Mouse (Mus musculus) spleen, postnatal 36 days (tissue): ENCODE data around the gene Sh3bp5.
"Not testable (repeated sequence)": the region's sequence is repeated elsewhere in the genome, so short reads cannot be mapped to it uniquely, and the experiment has no call there.

ENCODE experiments used
- DNase-seq, 2 experiments: peaks; one replicate each; pipeline ENCODE4 v3.0.0; 2022; ENCODE audit warnings: low spot score in 2 of 2, mixed read lengths in 1 of 2

The Sh3bp5 gene

DNA sequence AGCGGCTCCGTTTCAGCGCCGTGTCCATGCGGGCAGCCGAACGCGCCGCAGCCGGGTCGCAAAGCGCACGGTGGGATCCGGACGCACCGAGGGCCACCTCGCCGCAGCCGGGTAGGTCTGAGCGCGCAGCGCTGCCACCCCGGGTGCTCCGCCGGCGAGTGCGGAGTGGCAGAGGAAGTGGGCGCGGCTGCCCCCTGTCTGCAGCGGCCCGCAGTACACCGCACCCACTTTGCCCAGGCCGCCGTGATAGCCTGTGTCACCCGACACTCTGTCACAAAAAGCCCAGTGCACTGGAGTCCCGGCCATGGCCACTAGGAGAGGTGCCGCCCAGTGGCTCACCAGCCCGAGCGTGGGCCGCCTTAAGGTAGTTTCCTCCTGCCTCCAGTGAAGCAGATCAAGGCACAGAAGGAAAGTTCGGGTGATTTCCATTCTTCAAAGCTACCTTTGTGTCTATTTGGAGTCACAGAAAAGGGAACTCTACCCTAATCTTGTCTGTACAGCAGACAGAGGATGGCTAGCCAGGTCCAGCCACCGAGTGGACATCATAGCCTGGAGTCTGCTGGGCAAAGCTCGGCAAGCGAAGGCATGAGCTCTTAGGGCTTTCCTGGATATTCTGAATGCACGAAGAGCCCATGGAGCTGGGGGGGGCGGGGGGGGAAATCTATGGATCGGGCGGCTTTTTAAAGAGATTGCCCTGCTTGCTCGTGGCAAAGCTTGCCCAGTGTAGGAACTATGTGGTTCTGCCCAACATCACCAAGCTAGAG lies at the start of gene Sh3bp5:
Gene Sh3bp5, minus strand, starts transcription at position 149 of the 764 bp plus-strand sequence.
- peak; percentile 94 to 95 for DNase-seq

DNA sequence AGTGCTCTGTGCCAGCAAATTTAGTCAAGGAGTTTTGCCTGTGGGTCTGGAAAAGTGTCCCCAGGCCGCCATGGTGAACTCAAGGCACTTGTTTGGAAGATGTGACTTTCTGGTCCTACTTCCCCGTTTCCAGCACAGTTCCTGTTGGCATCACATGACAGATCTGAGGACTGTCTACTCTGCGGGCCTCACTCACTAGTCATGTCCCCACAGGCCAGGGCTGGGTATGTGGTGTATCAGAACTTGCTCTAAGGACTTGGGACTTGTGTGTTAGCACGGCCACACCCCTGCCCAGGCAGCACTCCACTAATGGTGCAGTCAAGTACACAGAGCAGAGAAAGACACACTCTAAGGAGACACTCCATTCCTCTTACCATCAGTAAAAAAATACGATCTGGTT lies 46.5 kb upstream of the Sh3bp5 start:
- DNase-seq: no peak

DNA sequence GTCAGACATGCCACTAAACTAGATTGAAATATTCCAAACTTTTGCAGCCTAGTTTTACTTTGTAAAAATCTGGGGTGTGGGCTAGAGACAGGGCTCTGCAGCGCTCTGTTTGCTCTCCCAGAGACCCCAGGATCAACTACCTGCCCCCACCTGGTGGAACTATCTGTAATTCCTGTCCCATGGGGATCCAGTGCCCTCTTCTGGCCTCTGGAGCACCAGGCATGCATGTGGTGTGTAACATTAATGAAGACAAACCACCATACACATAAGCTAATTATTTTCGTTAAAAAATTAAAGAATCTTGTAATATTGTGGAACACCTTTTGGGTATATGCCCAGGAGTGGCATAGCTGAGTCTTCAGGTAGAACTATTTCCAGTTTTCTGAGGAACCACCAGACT lies 37.4 kb upstream of the Sh3bp5 start:
- no peak for DNase-seq

DNA sequence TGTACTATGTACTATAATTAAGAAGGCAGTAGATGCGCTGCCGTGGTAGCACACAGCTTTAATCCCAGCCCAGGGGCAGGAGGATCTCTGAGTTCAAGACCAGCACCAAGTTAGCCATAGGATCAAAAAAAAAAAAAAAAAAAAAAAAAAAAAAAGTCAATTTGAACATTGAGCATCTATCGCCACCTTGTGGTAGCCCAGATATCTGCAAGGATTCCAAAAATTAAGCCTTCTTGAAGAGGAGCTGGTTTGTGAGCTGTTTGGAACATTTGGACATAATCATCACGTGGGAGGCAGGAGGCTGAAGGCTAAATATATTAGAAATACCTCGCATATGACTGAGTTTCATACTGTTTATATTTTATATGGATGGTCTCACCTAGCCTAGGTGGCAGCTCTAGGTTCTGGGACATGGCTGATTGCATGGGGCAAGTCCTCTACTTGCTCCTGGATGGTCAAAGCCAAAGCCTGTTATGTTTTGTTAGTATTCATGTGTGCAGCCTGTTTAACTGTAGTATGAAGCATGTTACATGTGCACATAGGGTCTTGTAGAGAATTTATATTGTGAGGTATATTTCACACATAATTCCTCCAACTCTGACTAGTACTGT lies 36.7 kb upstream of the Sh3bp5 start:
- peak; percentile 42 to 62 for DNase-seq

DNA sequence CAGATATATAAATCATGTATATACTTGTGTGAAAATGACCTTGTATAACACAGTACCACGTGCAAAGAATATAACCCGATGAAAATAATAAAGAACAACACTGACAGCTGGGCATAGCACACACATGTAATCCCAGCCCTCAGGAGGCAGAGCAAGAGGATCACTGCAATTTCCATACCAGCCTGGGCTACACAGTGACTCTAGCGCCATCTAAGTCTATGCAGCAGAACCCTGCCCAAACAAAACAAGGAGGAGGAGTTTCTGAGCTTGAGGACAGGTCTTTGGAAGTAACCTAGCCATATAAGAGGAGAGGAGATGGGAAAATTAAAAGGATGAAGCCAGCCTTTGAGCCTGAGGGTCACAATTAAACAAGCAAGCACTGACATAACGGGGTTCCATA lies 33.8 kb upstream of the Sh3bp5 start:
- no peak for DNase-seq

DNA sequence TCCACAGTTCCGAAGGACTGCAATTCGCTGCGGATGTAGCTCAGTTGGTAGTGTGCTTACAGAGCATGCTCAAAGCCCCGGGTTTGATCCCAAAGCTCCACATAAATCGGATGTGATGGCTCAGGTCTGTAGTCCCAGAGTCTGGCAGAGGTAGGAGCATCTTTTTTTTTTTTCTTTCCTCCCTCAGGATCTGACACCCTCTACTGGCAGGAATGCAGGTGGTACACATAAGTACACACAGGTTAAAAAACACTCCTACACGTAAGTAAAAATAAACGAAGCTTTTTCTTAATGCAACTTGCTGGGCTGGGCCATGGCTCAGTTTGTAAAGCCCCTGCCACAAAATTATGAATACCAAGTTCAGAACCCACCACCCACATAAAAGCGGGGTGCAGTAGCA lies 28.3 kb upstream of the Sh3bp5 start:
- no peak for DNase-seq

DNA sequence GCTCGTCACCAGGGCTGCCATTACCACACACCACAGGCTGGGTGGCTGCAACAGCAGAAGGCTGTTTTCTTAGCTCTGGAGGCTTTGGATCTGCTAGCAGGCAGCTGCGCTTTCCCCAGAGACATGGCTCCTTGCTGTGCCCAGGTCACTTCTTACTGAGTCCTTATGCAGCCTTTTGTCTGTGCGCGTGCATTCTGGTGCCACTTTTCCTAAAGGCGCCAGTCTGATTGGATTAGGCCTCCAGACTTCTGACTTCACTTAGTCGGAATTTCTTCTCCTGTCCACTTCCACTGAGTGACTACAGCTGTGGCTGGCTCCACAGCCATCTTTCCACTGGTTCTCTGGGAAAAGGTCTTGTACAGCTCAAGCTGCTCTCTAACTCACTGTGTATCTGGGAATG lies 27.0 kb upstream of the Sh3bp5 start:
- DNase-seq: no peak

DNA sequence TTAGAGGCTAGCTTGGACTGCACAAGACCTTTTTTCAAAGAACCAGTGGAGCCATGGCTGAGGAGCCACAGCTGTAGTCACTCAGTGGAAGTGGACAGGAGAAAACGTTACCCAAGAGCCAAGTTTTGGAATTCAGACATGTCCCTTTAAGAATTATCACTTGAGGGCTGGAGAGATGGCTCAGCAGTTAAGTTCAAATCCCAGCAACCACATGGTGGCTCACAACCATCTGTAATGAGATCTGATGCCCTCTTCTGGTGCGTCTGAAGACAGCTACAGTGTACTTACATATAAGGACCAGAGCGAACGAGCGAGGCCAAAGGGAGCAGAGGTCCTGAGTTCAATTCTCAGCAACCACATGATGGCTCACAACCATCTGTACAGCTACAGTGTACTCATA lies 26.3 kb upstream of the Sh3bp5 start:
- peak in 1 of 2 experiments; percentile 13 for DNase-seq

DNA sequence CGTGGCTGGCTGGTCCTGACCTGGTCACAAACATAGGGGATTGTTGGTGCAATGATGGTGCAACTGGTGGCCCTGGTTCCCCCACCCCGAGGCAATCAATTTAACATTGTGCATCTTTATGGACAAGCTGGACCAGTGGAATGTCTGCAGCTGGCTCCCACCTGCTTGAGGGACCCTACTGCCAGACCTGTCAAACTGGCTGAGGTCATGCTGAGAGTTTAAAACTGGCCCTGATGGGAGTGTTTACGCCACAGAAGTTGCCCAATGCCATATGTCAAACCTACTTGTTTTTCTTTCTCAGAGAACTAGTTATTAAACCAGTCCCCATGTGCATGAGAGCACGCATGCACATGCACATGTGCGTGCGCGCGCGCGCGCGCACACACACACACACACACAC lies 22.1 kb upstream of the Sh3bp5 start:
- DNase-seq: no peak

DNA sequence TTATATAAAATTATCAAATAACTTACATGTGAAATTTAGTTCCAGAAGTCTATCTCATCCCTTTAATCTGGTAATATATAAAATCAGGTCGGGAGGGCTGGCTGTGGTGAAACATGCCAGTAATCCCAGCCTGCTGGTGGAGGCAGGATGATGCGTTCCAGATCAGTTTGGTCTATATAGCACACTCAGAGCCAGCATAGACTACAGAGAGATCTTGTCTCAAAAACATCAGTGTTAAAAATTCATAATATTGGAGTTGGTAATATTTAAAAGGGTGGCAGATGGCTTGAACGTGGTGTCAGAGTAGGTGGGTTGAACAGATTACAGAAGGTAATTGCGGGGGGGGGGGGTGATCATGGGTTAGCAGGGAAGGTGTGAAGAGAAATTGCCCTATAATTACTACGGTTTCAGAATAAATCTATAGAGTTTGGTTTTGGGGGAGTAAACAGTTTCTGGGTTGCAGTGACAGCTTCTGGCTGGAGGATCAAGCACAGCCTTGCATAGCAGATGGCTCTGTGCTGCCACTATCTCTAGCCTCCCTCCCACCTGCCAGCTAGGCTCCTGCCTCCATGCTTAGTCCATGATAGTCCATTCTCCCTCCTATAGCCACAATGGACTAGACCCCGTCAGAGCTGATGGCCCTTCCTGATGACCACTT lies 20.3 kb upstream of the Sh3bp5 start:
- no peak for DNase-seq

DNA sequence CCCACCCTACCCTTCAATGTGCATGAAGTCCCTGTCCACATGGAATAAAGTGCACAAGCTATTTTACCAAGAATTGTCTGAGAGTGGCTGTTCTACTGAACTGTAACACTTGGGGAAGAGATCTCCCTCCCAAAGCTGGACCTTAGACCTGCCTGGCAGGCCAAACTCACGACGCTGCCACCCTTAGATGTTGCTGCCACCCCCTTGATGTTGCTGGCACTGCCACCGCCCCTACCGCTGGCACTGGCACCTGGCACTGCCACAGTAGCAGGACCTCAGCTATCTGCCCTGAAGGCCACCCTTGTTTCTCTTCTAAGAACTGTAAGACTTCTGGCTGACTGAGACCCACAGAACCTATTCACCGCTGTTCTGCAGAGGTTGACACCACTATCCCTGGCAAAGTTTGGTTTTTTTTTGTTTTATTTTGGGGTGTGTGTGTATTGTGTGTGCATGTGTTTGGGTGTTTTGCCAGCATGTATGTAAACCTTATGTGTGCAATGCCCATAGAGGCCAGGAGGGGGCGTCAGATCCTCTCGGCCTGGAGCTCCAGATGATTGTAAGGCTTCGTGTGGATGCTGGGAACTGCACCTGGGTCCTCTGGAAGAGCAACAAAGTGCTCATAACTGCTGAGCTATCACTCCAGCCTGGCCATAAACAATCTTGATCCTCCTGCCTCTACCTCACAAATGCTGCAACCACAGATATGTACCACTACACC lies 19.1 kb upstream of the Sh3bp5 start:
- no peak for DNase-seq

DNA sequence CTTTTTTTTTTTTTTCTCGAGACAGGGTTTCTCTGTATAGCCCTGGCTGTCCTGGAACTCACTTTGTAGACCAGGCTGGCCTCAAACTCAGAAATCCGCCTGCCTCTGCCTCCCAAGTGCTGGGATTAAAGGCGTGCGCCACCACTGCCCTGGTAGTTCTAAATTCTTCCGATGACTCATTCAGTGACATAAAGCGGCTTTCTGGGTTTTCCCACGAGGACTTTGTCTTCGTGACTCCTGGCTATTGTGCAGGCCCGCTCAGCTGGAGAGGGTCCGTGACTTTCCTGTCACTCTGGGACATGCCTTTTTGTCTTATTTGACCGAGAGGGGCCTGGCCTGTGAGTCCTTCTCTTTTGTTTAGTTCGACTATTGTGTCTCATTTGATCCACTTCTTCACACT lies 18.1 kb upstream of the Sh3bp5 start:
- DNase-seq: not testable (repeated sequence)

DNA sequence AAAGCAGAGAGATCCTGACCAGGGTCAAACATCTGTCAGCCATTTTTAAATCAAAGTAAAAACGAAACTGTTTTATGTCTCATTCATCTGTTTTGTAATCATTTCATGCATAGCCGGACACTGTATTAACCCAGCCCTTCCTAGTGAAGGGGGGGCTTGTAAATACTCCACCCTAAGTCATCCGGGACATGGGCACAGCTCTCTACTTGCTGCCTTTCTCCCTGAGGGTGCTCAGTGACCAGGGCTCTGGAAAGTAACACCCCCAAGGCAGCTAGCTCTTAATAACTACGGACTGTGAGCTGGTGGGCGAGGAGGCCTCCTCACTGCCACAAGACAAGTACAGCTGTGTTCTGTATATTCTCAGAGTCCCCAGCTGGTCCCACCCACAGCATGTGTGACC lies 13.1 kb upstream of the Sh3bp5 start:
- no peak for DNase-seq

DNA sequence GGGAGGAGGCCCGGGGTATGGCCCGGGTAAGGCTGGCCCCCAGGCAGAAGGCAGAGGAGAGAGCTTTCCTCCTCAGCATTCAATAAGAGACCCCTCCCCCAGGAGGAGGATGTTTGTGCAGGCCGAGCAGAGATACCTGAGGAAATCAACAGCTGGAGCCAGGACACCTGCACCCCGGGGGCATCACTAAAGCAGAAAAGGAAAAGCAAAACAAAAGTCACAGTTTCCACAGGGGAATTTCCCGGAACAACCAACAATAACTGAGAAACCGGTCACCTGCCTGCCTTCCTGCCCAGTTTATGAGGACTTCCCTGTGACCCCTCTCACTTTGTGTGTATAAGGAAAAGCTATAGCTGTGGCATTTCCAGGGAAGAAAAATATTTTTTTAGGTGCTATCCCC lies 7.7 kb upstream of the Sh3bp5 start:
- DNase-seq: no peak

DNA sequence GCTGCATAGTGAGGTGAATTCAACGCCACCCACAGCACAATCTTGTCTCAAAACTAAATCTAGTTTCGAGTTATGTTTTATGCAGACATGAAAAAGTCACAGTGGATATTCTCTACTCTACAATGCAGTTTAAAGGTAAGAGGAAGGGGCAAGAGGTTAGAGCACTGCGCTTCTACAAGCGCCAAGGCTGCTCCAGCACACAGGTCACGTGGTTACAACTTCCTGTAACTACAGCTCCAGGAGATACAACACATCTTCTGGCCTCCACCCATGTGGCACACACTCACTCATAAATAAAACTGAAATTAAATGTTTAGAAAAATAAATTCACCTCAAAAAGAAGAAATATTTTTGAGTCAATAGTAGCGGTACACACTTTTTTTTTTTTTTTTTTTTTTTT lies 4.8 kb upstream of the Sh3bp5 start:
- DNase-seq: peak in 1 of 2 experiments; percentile 33

DNA sequence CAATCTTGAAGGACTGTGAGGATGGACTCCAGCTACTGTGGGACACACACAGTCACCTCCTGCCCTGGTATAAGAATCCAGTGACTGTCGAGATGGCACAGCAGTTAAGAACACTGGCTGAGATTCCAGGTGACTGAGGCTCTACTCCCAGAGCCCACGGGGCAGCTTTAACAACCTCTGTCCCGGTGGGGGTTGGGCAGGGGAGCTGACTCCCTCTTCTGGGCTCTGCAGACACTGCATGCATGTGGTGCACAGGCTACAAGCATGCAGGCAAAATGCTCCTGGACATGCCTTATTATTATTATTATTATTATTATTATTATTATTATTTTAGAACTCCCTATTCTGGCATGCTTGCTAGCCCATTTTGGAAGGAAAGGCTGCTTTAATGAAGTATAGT lies 4.4 kb upstream of the Sh3bp5 start:
- no peak for DNase-seq

DNA sequence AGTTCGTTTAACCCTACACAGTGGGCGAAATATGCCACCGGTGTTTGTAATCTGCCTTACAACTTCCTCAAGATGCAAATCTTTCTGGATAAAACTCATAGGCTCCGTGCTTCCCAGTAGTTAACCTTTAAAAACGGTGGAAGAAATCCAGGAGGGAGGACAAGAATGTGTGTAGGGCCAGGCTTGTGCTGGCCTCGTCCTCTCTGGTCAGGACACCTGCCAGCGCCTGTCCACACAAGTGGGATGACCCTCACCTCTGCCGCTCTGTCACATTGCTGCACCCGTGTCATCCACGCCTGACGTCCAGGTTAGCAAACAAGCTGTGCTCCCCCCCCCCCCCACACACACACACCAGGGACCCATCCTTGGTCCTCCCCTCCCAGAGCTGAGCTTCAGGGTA lies 3.4 kb upstream of the Sh3bp5 start:
- no peak for DNase-seq

DNA sequence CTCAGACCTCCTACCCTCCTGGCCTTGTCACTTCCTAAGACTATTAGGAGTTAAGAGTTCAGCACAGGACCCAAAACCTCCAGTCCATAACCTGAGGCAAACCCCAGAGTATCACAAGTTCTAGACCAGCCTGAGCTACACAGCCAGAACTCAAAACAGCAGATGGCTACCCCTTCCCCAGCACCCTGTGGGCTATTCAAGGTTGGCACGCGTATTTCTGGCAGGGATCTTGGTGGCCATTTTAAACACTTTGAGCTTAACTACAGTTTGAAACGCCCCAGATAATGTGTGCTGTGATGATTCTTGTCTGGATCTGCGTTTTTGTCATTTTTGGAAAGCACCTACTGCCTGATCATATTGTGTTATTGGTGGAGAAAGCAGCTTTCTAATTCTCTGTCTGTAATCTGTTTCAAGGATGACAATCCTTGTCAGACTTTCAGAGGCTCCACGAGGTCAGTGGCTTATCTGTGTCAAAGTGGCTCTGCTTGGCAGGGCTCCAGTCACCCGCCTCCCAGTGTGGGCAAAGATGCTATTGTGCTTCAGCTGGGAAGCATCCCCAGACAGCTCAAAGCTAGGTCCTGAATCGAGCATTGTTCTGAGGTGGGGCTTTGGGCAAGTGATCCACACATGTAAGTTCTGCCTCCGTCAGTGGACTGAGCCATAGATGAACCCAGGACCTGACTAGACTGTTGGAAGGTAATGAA lies 2.1 kb upstream of the Sh3bp5 start:
- no peak for DNase-seq

DNA sequence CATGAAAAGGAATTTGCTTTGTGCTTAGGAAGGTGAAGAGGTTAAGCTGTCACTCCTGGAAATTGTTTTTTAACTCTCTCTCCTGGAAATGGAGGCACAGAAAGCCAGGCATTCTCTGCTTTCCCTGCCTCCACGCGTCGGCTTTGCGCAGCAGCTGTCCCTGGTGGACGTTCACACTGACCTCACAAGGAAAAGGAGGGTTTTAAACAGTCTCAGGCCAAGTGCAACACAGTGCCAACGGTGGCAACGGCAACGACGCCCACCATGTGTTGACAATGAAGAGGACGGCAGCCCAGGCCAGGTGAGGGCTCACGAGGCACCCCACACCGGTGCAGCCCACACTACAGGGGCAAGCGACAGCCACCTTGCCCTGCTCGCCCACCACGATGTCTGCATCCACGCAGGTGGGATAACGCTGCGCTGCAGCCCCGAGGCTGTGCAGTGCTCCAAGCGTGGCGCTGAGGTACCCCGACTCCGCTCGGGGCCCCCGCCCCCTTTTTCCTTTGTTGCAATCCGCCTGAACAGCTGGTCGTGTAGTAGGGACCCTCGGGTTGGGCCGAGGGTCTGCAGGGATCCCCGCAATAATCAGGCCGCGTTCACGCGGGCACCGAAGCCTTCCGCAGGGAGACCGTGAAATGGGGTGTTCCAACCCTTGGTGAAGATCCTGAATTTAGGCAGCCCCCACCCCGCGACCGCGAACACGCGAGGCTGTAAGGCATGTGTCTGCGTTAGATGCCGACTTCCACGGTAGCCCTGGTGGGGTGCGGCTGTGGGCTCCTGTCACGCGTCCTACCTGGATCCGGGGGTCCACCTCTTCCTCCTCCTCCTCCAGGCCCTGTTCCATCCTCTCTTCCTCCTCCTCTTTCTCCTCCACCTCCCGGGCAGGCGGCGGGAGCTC lies 611 bp downstream of the Sh3bp5 start:
- DNase-seq: peak in 1 of 2 experiments; percentile 44

DNA sequence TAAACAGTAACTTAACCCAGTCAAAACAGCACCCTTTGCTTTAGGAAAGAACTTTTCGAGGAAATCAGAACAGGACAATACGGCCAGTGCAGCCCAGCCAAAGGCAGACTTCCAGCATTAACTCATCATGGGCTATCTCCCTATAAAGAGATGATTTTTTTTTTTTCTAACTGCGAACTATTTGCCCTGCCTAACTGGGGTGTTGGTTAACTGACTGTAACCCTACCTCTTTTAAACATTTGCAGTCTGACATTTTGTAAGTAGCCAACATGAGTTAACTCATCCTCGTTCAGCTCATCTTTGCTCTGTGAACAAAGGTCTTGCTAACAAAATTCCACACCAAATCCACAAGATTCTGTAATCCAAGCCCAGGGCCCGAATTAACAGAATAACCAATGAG lies 1.5 kb downstream of the Sh3bp5 start:
- no peak for DNase-seq

DNA sequence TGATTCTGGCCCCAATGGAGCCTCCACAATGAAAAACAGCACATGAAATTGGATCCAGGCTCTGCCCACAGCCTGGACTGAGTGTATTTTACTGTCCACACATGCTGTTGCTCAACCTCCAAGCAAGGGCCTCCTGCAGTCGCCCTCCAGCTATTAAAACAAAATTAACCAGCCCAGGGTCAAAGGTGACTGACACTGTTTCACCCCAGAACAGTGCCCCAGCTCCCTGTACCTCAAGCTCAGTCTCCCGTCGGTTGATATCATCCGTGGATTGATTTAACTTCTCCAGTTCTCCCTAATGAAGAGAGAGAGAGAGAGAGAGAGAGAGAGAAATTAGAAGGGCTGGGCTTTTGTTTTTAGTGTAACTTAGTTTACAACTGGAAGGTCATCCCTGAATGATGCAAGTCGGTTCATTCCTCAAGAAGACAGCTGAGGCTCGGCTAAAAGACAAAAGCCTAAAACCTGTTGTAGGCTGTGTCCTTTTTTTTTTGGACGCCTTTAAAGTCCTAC lies 2.0 kb downstream of the Sh3bp5 start:
- DNase-seq: no peak
